Mouse (Mus musculus) hindbrain, postnatal 0 days (tissue): Measurements from ENCODE around the gene Ube2j1. TPM values are rescaled to one million over a fixed set of nuclear protein-coding genes. Genes with fewer than 3 reads are reported as not detected.

ENCODE experiments used
- ATAC-seq: fragments of 200-750 bp; cut with Nextera tagmentation; 2 replicates; pipeline ENCODE4 v1.8.0; 2017; ENCODE audit warnings: mild to moderate bottlenecking, moderate TSS enrichment, moderate library complexity
- DNase-seq: peaks from one replicate; pipeline ENCODE4 v3.0.0-alpha.2; 2015; ENCODE audit warnings: low spot score
- H3K27ac ChIP-seq: fragments of 300-500 bp; sonication (generic); 2 replicates; pipeline ENCODE4 v1.5.1; 2014; ENCODE audit warnings: mild to moderate bottlenecking
- H3K27me3 ChIP-seq: fragments of 300-500 bp; sonication (generic); 2 replicates; pipeline ENCODE4 v1.6.1; 2014; ENCODE audit warnings: low read length, mixed read lengths; ENCODE audit not compliant: insufficient read depth
- H3K36me3 ChIP-seq: fragments of 300-500 bp; sonication (generic); 2 replicates; pipeline ENCODE4 v1.6.1; 2014; ENCODE audit warnings: low read length, mixed read lengths; ENCODE audit not compliant: insufficient read depth
- H3K4me1 ChIP-seq: fragments of 300-500 bp; sonication (generic); 2 replicates; pipeline ENCODE4 v1.6.1; 2014; ENCODE audit warnings: antibody characterized with exemption, low read length, mixed read lengths; ENCODE audit not compliant: insufficient read depth
- H3K4me2 ChIP-seq: fragments of 300-500 bp; sonication (generic); 2 replicates; pipeline ENCODE4 v1.6.1; 2014; ENCODE audit warnings: low read depth, mild to moderate bottlenecking, low read length, moderate library complexity, mixed read lengths
- H3K4me3 ChIP-seq: fragments of 300-500 bp; sonication (generic); 2 replicates; pipeline ENCODE4 v1.5.1; 2014; ENCODE audit warnings: low read length
- H3K9ac ChIP-seq: fragments of 300-500 bp; sonication (generic); replicated peaks from 2 replicates; pipeline ENCODE4 v1.6.1; 2014; ENCODE audit warnings: mild to moderate bottlenecking, low read length, moderate library complexity, mixed read lengths
- H3K9me3 ChIP-seq: fragments of 300-500 bp; sonication (generic); 2 replicates; pipeline ENCODE4 v1.6.1; 2016; ENCODE audit warnings: low read length, mixed read lengths
- CTCF ChIP-seq: IDR thresholded peaks from 2 replicates; pipeline ENCODE4 v1.5.1; 2016; ENCODE audit warnings: antibody characterized with exemption, control low read depth, low read depth
- WGBS: fragments of 180-500 bp; shearing (Covaris S2); extraction: QIAGEN DNeasy Blood & Tissue Kit; methylation state at CpG from one replicate; pipeline ENCODE4 v1.1.7; 2014; 5-methylcytosine and 5-hydroxymethylcytosine counted together
- polyA plus RNA-seq: library from polyadenylated mRNA; unstranded; fragments of >200 nt; fragmentation: Nextera tagmentation; extraction: Ambion mirVana; gene quantifications from 2 replicates; pipeline ENCODE4 v1.2.1, GENCODE M21; 2015
- total RNA-seq: library from RNA; depleted of rRNA; stranded (reverse); fragments of >200 nt; gene quantifications from 2 replicates; pipeline ENCODE4 v1.2.3, GENCODE M21; 2014

Gene Ube2j1
- total and polyA plus RNA-seq, 2 experiments from 2014 or later: 71.5 to 104 TPM

GRCm38 (mm10) chr4:32984242-32984641 is 47.0 kb upstream of the Ube2j1 start:
- H3K4me3 ChIP-seq: peak overlapping the region; percentile 93
- TF ChIP-seq CTCF: no peak
- H3K9ac ChIP-seq: peak overlapping the region; percentile 72
- 0 out of 2 replicates have a peak, but pooled peaks cover 7% of the 10 kb centered on the region for H3K4me1 ChIP-seq
- under 1% methylated on average over 13 of the region's 13 CpGs for WGBS
- peak; percentile 67 for DNase-seq
- peak overlapping the region; percentile 96 for H3K4me2 ChIP-seq
- H3K36me3 ChIP-seq: no peaks in the 10 kb centered on the region
- no peaks in the 10 kb centered on the region for H3K9me3 ChIP-seq
- no peaks in the 10 kb centered on the region for H3K27me3 ChIP-seq
- ATAC-seq: no peak
- no peak overlapping the region for H3K27ac ChIP-seq

- 11% methylated on average over 13 of the region's 13 CpGs for WGBS
- no peaks in the 10 kb centered on the region for H3K27me3 ChIP-seq
- ATAC-seq (no peak), DNase-seq (peak; percentile 50)
- TF ChIP-seq CTCF: peak; percentile 62
- peak overlapping the region; percentile 96 for H3K4me2 ChIP-seq
- peak overlapping the region; percentile 93 for H3K4me3 ChIP-seq
- peak overlapping the region; percentile 9; the same call in 1 of the 2 replicates for H3K9ac ChIP-seq
- H3K4me1 ChIP-seq: 0 out of 2 replicates have a peak, but pooled peaks cover 7% of the 10 kb centered on the region
- H3K9me3 ChIP-seq: no peaks in the 10 kb centered on the region
- no peaks in the 10 kb centered on the region for H3K36me3 ChIP-seq
- no peak overlapping the region for H3K27ac ChIP-seq
Measured at GRCm38 (mm10) chr4:32984801-32985675, 46.2 kb upstream of the Ube2j1 start.

GRCm38 (mm10) chr4:32985684-32986083 is 45.5 kb upstream of the Ube2j1 start:
- Histone ChIP-seq H3K27ac (no peak overlapping the region), H3K4me3 (no peak overlapping the region), H3K4me1 (0 out of 2 replicates have a peak, but pooled peaks cover 7% of the 10 kb centered on the region), H3K9me3 (no peaks in the 10 kb centered on the region), H3K36me3 (no peaks in the 10 kb centered on the region), H3K9ac (no peak overlapping the region), H3K4me2 (peak overlapping the region; percentile 96; the same call in 1 of the 2 replicates), H3K27me3 (no peaks in the 10 kb centered on the region)
- no peak for DNase-seq
- ATAC-seq: no peak
- 17% methylated on average over 3 of the region's 3 CpGs for WGBS
- no peak for TF ChIP-seq CTCF

GRCm38 (mm10) chr4:32987006-32987405 is 44.2 kb upstream of the Ube2j1 start:
- no peaks in the 10 kb centered on the region for H3K36me3 ChIP-seq
- no peaks in the 10 kb centered on the region for H3K27me3 ChIP-seq
- ATAC-seq (no peak), DNase-seq (no peak)
- H3K4me1 ChIP-seq: 0 out of 2 replicates have a peak, but pooled peaks cover 7% of the 10 kb centered on the region
- WGBS: 75% methylated on average over 3 of the region's 3 CpGs
- H3K4me3 ChIP-seq: no peak overlapping the region
- H3K9me3 ChIP-seq: no peaks in the 10 kb centered on the region
- H3K4me2 ChIP-seq: no peak overlapping the region
- TF ChIP-seq CTCF: no peak
- H3K9ac ChIP-seq: no peak overlapping the region
- no peak overlapping the region for H3K27ac ChIP-seq

GRCm38 (mm10) chr4:32989346-32989745 is 41.9 kb upstream of the Ube2j1 start:
- H3K27ac ChIP-seq: no peak overlapping the region
- ATAC-seq: no peak
- TF ChIP-seq CTCF: no peak
- no peaks in the 10 kb centered on the region for H3K36me3 ChIP-seq
- no peaks in the 10 kb centered on the region for H3K9me3 ChIP-seq
- no peak overlapping the region for H3K4me3 ChIP-seq
- WGBS: 79% methylated on average over 2 of the region's 2 CpGs
- DNase-seq: no peak
- no peak overlapping the region for H3K4me2 ChIP-seq
- no peaks in the 10 kb centered on the region for H3K27me3 ChIP-seq
- H3K9ac ChIP-seq: no peak overlapping the region
- 0 out of 2 replicates have a peak, but pooled peaks cover 7% of the 10 kb centered on the region for H3K4me1 ChIP-seq

GRCm38 (mm10) chr4:32994168-32994567 is 37.0 kb upstream of the Ube2j1 start:
- no peaks in the 10 kb centered on the region for H3K9me3 ChIP-seq
- H3K4me1 ChIP-seq: no peaks in the 10 kb centered on the region
- WGBS: 81% methylated on average over 3 of the region's 3 CpGs
- no peak overlapping the region for H3K9ac ChIP-seq
- no peak overlapping the region for H3K4me3 ChIP-seq
- H3K27me3 ChIP-seq: no peaks in the 10 kb centered on the region
- no peak overlapping the region for H3K27ac ChIP-seq
- no peaks in the 10 kb centered on the region for H3K36me3 ChIP-seq
- ATAC-seq (no peak), DNase-seq (no peak)
- no peak for TF ChIP-seq CTCF
- H3K4me2 ChIP-seq: no peak overlapping the region

GRCm38 (mm10) chr4:32996083-32996482 is 35.1 kb upstream of the Ube2j1 start:
- Histone ChIP-seq H3K27me3 (no peaks in the 10 kb centered on the region), H3K36me3 (no peaks in the 10 kb centered on the region), H3K9me3 (no peaks in the 10 kb centered on the region), H3K27ac (no peak overlapping the region), H3K4me3 (no peak overlapping the region), H3K4me1 (no peaks in the 10 kb centered on the region), H3K9ac (no peak overlapping the region), H3K4me2 (no peak overlapping the region)
- no peak for TF ChIP-seq CTCF
- no peak for ATAC-seq
- WGBS: 96% methylated on average over 5 of the region's 5 CpGs
- DNase-seq: no peak
